Mouse (Mus musculus) fat pad, adult 2 months (tissue): ENCODE data around the gene Uroc1.
A peak's percentile ranks its signal among the peaks of the same experiment; 100 is the strongest.

Experiments used
- DNase-seq: peaks from one replicate; pipeline ENCODE4 v3.0.0-alpha.2; 2011; ENCODE audit warnings: low read depth, low spot score; ENCODE audit errors: extremely low read depth

Uroc1 gene

DNA sequence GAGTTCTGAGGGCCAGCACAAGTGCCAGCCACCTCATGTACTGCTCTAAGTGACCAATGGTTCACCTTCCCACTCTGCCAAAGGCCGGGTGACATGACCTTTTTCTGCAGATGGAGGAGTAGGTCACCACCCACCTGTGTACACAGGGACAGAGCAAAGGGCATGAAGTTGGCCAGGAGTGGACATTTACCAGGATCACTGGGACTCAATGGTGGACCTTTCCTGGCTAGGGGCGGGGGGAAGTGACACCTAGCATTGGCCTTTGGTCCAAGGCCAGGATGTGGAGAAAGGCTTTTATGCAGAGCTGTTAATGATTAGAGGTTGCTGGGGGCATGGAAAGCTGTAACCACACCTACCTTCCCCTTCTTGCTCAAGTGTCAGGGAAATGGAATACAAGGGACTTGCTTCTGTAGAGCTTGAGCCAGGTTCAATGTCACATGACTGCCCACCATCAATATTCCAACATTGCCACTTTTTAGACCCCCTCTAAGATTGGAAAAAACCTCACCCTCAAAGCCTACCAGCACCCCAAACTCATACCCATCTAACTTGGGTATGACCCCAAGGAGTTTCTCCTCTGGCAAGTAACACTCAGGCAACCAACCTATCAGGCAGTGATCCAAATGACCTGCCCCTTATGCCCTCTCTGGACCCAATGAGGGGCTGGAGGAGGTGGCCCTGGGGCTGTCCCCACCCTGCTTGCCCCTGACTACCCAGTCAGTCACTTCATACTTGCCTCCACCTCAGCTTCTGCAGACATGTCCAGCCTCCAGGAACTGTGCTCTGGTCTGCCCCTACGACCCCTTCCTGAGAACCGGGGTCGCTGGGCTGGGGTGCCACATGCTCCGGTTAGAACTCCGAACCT lies at the start of gene Uroc1:
TSS of gene Uroc1 (plus strand) at position 724 of the 865 bp plus-strand sequence.
- no peak for DNase-seq

GRCm38 (mm10) chr6:90288265-90288664 lies 44.8 kb upstream of the Uroc1 start:
- no peak for DNase-seq

- no peak for DNase-seq
Observed at GRCm38 (mm10) chr6:90300919-90301318, 32.2 kb upstream of the Uroc1 start, which contains the start of gene BC048671. TSS of gene BC048671 (plus strand) at chr6:90301219.

GRCm38 (mm10) chr6:90306315-90306975 lies 26.6 kb upstream of the Uroc1 start:
- DNase-seq, result no peak

DNA sequence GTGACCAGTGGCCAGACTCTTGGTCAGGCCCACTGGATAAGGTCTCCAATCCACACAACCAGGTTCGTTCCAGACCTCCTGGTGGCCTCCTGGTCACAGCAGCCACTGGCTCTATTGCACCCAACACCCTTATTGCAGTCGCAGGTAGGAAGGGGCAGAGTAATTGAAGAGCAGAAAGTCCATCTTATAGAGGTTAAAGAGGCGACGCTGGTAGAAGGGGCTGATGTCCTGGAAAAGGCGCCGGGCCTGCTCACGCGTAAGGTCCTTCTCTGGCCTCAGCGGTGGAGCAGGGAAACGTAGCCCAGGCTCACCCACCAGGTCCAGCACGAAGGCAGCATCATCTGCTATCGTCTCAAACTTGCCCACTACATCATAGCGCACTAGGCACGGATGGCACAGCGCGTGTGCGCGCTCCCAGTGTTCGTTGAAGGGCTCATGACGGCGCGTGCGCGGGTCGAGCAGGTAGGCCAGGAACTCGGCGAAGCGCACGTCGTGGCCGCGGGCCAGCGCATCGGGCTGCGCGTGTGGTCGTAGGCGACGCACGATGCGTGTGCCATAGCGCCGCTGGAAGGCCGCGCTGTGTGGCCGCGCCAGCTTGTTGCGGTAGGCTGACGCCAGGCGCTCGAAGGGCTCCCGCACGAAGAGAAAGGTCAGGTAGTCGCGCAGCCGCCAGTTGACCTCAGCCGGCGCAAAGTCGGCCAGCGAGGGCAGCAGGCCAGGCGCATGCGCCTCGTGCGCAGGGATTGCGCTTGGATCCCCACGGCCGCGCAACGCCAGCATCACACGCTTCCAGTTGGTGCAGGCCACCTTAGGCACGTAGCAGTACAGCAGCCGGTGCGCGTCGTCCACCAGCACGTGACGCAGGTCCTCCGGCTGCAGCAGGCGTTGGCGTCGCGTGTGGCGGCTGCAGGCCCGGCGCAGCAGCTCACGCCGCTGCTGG lies 24.0 kb upstream of the Uroc1 start:
- no peak for DNase-seq

- no peak for DNase-seq
Observed at GRCm38 (mm10) chr6:90315961-90316360, 17.1 kb upstream of the Uroc1 start.

- no peak for DNase-seq
Observed at GRCm38 (mm10) chr6:90317510-90318258, 15.4 kb upstream of the Uroc1 start.

DNA sequence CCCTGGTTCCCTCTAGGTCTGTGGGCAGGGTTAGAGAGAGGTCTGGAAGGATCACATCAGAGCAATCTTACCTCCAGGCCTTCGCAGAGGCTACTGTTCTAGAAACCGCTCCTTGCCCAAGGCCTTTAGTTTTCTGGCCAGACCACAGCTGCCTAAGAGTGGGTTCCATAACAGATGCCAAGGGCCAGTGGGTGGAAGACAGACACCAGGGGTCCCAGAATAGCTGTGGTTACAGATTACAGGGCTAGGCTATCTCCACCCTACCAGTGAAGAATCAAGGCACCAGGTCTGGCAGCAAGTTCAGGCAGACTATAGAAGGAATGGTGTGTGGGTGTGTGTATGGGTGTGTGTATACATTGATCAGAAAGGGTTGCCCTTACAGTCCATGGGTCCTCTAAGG lies 14.1 kb upstream of the Uroc1 start:
- no peak for DNase-seq

- DNase-seq, result peak; percentile 74
Observed at GRCm38 (mm10) chr6:90319475-90320191, 13.5 kb upstream of the Uroc1 start.

DNA sequence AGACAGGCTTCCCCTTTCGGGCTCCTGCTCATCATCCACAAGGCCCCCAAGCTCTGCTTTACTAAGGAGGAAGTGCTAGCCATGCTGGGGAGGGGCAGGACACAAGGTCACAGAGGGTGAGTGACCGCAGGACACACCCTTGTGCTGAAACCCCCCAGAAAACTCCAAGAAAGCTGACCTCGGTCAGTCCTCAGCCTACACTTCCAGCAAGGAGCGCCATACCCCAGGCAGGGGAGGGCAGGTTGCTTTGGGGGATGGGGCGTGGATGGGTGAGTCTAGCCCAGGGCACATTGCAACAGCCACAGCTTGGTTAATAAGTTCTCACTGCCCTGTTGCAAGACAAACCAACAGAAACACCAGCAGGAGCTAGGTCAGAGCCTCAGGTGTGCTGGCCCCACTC lies 12.7 kb upstream of the Uroc1 start:
- no peak for DNase-seq

DNA sequence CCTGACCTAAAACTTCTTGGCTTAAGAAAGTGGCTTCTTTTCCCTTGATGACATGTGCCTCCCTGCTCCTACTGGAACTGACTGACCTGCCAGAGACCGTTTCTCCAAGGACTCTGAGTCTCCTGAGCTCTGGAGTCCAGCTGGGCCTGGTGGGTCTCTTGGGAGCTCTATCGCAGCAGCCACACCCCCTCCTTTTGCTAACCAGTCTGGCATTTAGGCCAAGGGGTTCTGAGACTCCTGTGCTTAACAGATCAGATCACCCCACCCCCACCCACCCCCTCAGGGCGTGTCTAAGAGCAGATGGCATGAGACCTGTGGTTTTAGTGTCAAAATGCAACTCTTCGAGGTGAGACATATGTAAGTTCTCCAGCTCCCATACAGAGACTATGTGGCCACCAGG lies 11.3 kb upstream of the Uroc1 start:
- no peak for DNase-seq

DNA sequence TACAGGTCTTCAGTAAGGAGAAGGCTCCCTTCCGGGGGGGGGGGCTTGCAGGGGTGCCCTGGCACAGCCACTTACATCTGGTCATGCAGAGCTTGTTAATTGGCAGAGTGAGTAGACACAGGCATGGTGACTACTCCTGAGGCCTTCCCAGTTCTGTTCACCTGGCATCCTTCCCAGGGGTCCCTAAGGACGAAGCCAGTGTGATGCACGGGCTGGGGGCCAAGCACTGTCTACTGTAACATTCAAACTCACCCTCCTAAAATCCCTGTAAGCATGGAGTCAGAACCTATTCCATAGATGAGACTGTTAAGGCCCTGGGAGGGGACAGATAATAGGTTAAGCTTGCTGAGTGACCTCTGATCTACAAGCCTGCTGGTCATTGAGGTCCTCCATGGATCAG lies 9.1 kb upstream of the Uroc1 start:
- DNase-seq, result no peak

- DNase-seq, result no peak
Observed at GRCm38 (mm10) chr6:90324463-90324862, 8.6 kb upstream of the Uroc1 start.

GRCm38 (mm10) chr6:90324991-90325390 lies 8.1 kb upstream of the Uroc1 start, which contains the start of gene Chst13:
TSS of gene Chst13 (minus strand) at chr6:90325185.
- no peak for DNase-seq

DNA sequence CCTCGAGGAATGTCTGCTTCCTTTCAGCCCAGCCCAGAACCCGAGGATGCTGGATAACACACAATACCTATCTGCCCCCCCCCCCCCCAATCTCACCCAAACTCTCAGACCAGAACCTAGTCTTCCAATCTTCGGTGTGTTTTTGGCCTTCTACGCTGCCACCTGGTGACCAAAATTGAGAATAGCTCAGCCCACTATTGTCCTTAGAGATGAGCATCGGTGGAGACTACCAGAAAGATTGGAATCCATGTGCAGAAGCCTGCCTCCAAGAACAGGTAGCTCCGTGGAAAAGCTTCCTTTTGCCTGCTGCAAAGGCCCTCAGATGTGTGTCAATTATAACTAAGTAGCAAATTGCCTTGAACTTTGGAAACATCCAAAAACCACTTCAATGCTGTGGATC lies 5.4 kb upstream of the Uroc1 start:
- DNase-seq, result no peak

- DNase-seq, result no peak
Observed at GRCm38 (mm10) chr6:90329953-90330352, 3.1 kb upstream of the Uroc1 start.

- DNase-seq, result no peak
Observed at GRCm38 (mm10) chr6:90334244-90334643, 1.2 kb downstream of the Uroc1 start.

GRCm38 (mm10) chr6:90342343-90342742 lies 9.3 kb downstream of the Uroc1 start:
- DNase-seq, result no peak

- no peak for DNase-seq
Observed at GRCm38 (mm10) chr6:90347183-90347582, 14.1 kb downstream of the Uroc1 start.

DNA sequence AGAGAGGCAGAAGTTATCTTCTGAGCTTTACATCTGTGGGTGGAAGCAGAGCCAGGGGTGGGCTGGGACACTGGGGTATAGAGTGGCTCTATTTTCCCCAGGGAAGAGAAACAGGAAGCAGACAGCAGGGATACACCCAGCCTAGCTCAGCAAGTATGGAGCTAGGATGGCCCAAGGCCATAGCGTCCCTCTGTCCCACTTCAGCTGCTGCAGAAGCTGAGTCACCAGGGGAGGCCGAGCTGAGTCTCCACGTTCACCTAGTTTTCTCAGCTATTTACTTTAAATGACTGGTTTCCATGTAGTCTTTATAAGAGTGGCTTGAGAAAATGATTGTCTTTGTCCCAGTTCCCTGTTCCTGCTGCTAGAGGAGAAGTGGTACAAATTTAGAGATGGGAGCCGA lies 15.4 kb downstream of the Uroc1 start:
- DNase-seq, result no peak
